Mouse (Mus musculus): Measurements from ENCODE around the gene Pkd1.

- TF ChIP-seq CTCF (IDR thresholded peaks at IDR 0.05; ENCODE audit: control insufficient read depth, insufficient read depth, insufficient replicate concordance, low read depth, low read length) (no peak), POLR2A (IDR thresholded peaks at IDR 0.05; ENCODE audit: control insufficient read depth, low read depth, low read length) (no peak)
These were observed 19.8 kb upstream of the Pkd1 start for GRCm38 (mm10) chr17:24529883-24530282.

Measured in testis, adult 2 months (tissue).